Mouse (Mus musculus) heart, postnatal 4 days (tissue): ENCODE data around the gene Rasgrp2. TPM values are rescaled to one million over a fixed set of nuclear protein-coding genes. Genes with fewer than 3 reads are reported as not detected.

Experiments
- DNase-seq: peaks from one replicate; pipeline ENCODE4 v3.0.0; 2021
- total RNA-seq, 2 experiments: library from RNA; stranded (reverse); gene quantifications; 2 replicates each; pipeline ENCODE4 v1.2.3; 2021

Rasgrp2 gene
- total RNA-seq, 2 experiments from 2014 or later: 42.6 to 45.1 TPM

GRCm38 (mm10) chr19:6408749-6409148 is 9.6 kb downstream of the Rasgrp2 start:
- peak; percentile 4 for DNase-seq

GRCm38 (mm10) chr19:6409176-6409575 is 10.0 kb downstream of the Rasgrp2 start:
- DNase-seq: no peak

GRCm38 (mm10) chr19:6409936-6410335 is 10.8 kb downstream of the Rasgrp2 start:
- DNase-seq: no peak

GRCm38 (mm10) chr19:6412798-6413197 is 13.7 kb downstream of the Rasgrp2 start:
- DNase-seq: no peak

- no peak for DNase-seq
These were observed 16.3 kb downstream of the Rasgrp2 start for GRCm38 (mm10) chr19:6415454-6415853.

- DNase-seq: no peak
These were observed 17.1 kb downstream of the Rasgrp2 start for GRCm38 (mm10) chr19:6416124-6416770.

GRCm38 (mm10) chr19:6416894-6417761 is 18.0 kb downstream of the Rasgrp2 start:
- no peak for DNase-seq

- peak; percentile 85 for DNase-seq
These were observed 19.2 kb downstream of the Rasgrp2 start, which contains the start of gene Nrxn2 for GRCm38 (mm10) chr19:6418233-6418879. Gene Nrxn2, plus strand, starts transcription at chr19:6418731.

GRCm38 (mm10) chr19:6418984-6419692 is 20.0 kb downstream of the Rasgrp2 start:
- no peak for DNase-seq

GRCm38 (mm10) chr19:6419805-6420310 is 20.7 kb downstream of the Rasgrp2 start:
- no peak for DNase-seq

GRCm38 (mm10) chr19:6420481-6421210 is 21.5 kb downstream of the Rasgrp2 start:
- no peak for DNase-seq

GRCm38 (mm10) chr19:6421211-6421590 is 22.1 kb downstream of the Rasgrp2 start:
- no peak for DNase-seq

GRCm38 (mm10) chr19:6422014-6422413 is 22.9 kb downstream of the Rasgrp2 start:
- no peak for DNase-seq

- DNase-seq: no peak
These were observed 24.1 kb downstream of the Rasgrp2 start for GRCm38 (mm10) chr19:6423241-6423640.

GRCm38 (mm10) chr19:6424137-6424881 is 25.2 kb downstream of the Rasgrp2 start:
- DNase-seq: no peak

GRCm38 (mm10) chr19:6425595-6425994 is 26.5 kb downstream of the Rasgrp2 start:
- DNase-seq: no peak

- DNase-seq: peak; percentile 71
These were observed 27.8 kb downstream of the Rasgrp2 start for GRCm38 (mm10) chr19:6426703-6427500.

GRCm38 (mm10) chr19:6427653-6428434 is 28.7 kb downstream of the Rasgrp2 start:
- peak; percentile 36 for DNase-seq
